Mouse (Mus musculus) fat pad, adult 2 months (tissue): ENCODE measurements at regions not wholly inside any gene's neighbourhood (a gene's known extent, or its start where the extent isn't known, plus 50 kb on each side); places are given as distances from the start of the nearest gene placed in this dataset.

Source experiments
- DNase-seq: peaks from one replicate; pipeline ENCODE4 v3.0.0-alpha.2; 2011; ENCODE audit warnings: low read depth, low spot score; ENCODE audit errors: extremely low read depth

DNA sequence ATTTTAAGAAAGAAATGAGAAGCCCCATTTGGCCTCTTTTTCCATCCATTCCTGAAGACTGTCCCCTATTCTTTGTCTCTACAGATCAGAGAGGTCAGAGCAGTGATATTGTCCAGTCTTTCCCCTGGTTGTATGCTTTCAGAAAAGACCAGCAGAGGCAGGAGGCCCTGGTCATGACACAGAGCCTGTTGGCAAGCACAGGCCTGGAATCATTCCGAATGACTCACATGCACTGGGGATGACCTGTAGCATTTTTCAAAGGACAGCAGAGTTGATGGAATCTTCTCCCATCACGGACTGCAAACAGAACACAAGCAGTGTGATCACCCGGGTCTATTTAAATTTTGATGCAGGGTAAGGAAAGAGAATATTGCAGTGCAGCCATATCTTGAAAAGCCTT lies 50.2 kb upstream of the Nxt1 start:
- no peak for DNase-seq

GRCm38 (mm10) chr2:148611911-148612310 lies 60.5 kb upstream of the Nxt1 start:
- DNase-seq: no peak

DNA sequence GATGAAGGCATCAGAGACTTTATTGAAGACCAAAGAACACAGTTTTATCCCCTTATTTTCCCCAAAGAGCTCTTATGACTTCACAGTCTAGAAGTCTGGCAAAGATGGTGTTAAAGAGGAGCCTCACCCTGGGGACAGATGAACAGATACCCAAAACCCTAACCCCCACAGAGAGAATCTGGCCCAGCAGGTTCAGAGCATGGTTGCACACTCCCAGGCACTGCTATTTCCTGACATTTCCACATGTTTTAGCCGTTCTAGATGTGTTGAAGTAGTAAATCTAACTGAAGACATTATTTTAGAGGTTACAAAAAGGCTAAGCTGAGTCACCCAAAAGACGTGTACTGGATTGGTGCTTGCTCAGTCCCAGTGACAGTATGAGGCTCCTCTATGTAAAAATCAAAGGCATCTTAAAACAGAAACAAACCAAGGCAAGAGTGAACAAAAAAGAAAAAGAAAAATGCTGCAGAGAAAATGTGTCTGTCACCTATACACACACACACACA lies 66.9 kb upstream of the Nxt1 start:
- DNase-seq: no peak

GRCm38 (mm10) chr2:148603951-148604350 lies 68.5 kb upstream of the Nxt1 start:
- peak; percentile 49 for DNase-seq

DNA sequence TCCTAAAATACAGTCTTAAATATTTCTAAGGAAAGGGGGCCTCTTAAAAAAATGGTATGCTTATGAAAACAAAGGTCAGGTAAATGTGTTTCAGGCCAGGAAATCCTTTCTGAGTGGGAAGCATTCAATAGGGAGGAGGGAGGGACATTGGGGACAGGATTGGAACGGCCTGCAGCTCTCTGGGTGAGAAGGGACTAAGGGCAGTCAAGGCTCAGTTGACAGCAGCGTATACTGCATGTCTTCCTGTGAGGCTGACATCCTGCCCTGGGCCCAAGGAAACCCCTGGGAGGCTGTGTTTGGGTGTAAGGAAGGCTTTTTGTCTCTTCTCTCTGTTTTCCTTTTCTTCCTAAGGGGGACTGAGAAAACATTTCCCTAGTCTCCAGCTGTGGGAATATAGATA lies 69.1 kb upstream of the Nxt1 start:
- DNase-seq: no peak

DNA sequence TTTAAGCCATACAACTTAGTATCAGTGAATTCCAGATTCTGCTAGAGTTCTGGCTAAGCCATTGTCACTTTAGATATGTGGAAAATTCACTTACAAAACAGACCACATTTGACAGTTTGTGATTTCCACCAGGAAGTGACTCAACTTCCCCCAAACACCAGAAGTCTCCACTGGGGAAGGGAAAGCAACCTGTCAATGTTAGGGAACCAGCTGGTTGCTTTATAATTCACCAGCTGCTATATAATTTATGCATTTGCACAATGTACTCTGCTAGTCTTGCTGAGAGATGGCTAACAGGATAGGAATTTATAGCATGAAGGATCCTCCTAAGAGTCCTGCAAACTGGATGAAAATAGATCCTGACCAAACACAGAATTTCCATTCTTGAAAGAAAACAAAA lies 72.9 kb upstream of the Nxt1 start:
- no peak for DNase-seq

DNA sequence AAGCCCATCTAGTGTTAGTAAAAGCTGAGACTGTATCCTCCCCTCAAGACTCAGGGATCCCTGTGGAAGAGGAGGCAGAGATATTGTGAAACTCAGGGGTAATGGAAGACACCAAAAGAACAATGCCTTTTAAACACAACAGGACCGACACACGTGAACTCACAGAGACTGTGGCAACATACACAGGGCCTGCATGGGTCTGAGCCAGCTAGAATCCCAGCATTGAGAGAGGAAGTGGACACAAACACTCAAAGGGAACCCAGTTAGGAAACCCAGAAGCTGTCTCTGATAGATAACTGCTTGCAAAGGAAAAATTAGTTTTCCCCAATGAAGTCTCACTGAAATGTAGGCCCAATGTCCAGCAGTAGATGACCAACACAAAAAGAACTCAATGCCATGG lies 75.4 kb upstream of the Nxt1 start:
- no peak for DNase-seq

DNA sequence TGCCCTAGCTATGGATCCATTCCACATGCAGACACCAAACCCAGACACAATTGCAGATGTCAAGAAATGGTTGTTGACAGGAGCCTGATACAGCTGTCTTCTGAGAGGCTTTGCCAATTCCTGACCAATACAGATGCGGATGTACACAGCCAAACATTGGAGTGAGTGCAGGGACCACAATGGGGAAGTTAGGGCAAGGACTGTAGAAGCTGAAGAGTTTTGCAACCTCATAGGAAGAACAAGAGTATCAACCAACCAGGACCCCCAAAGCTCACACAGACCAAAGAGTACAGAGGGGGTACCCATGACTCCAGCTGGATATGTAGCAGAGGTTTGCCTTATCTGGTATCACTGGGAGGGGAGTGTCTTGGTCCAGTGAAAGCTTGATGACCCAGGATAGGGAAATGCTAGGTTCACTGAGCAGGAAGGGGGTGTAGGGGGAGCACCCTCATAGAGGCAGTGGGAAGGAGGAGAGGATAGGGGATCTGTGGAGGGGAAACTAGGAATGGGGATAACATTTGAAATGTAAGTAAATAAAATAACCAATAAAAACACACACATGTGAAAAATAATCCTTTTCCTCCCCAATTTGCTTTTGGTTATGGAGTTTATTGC lies 86.6 kb upstream of the Nxt1 start:
- DNase-seq: no peak

GRCm38 (mm10) chr2:148582208-148582607 lies 90.2 kb upstream of the Nxt1 start:
- DNase-seq: no peak

DNA sequence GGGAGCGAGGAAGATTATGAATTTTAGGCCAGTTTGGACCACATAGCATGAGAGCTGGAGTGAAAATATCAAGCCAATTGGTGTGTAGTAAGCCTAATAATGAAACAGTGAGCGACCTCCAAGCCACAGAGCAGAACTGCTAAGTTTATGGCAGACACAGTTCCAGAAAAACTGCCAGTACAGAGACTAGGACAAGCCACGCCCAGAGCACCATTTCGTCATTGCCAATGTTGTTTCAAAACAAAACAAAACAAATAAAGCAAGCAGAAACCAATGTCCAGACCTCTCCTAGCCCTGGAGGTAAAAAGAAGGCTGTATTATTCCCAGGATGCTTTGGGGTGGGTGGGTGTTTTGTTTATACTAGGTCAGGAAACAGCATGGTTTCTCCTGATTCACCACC lies 90.7 kb upstream of the Nxt1 start:
- DNase-seq: no peak

- DNase-seq: no peak
Measured at GRCm38 (mm10) chr2:148580286-148580966, 92.0 kb upstream of the Nxt1 start.

DNA sequence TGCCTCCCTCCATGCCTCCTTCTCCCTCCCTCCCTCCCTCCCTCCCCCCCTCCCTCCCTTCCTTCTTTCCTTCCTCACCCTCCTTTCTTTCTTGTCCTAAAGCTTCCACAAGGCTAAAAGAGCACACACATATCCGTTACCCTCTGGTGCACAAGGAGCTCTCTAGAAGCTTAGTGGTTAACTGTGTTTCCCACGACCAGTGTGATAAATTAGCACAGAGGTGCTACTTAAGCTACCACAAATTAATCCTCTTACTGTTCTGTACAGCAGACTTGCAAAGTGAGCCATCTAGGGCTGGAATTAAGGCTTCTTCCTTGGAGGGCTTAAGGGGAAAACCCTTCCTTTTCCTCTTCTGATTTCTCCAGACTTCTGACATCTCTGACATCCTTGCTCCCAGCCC lies 92.8 kb upstream of the Nxt1 start:
- no peak for DNase-seq

- DNase-seq: no peak
Measured at GRCm38 (mm10) chr2:148579027-148579426, 93.4 kb upstream of the Nxt1 start.

DNA sequence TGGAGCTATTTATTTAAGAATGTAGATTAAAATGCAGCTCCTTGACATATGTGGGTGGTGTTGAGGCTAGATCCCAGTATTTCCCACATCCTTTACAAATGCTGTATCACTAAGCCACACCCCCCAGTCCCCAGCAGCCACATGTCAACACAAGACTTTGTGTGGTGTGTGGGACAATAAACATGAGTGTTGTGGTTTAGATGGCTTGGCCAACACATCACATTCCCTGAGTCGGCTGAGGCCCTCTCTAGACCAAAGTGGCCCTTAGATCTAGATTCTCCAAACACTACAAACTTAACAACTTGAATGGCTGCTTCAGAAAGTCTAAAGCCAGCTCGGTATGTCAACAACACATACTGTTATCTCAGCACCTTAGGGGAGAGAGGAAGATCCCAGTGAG lies 94.2 kb upstream of the Nxt1 start:
- DNase-seq: no peak

DNA sequence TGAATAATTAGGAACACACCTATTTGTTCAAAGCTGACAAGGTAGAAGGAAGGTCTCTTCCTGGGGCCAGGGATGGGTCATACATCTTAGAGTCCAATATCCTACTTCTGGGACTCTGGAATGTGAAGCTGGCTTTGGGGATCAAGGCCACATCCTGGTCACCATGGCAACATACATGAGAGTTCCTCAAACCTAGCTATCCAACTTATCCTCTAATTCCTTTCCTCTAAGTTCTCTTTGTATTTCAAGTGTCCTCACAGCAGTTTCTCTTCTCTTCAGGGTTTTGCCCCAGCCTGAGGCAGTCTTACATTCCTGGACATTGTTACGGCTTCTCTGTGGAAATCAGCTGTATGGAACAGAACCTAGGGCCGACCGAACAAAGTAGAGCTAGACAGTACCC lies 97.0 kb upstream of the Nxt1 start:
- DNase-seq: no peak

DNA sequence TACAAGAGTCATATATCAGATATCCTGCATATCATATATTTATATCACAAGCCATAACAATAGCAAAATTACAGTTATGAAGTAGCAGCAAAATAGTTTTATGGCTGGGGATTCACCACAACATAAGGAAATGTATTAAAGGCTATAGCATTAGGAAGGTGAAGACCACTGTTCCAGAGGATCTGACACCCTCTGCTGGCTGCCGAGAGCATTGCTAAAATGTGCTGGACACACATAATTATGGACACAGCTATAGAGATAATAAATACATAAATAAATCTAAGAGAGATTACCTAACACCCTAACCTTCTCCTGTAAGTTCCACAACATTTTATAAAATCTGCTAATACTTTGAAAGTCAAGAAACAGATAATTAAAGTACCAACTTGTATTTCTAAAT lies 100.2 kb upstream of the Nxt1 start:
- no peak for DNase-seq

DNA sequence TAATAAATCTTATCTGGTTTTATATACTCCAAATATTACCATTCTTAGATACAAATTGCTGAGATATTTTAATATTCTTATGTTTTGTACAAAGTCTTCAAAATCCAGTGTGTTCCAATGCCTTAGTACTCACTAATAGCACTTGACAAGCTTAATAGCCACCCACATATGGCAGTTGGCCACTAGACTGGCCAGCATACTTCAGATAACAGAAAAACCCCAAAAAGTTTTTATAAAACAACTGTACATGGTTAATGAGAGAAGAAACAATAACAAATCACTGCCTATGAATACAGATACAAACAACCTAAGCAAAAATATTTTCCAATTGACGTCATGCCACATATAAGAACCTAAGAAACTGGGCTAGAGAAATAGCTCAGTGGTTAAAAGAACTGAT lies 100.8 kb upstream of the Nxt1 start:
- DNase-seq: no peak

DNA sequence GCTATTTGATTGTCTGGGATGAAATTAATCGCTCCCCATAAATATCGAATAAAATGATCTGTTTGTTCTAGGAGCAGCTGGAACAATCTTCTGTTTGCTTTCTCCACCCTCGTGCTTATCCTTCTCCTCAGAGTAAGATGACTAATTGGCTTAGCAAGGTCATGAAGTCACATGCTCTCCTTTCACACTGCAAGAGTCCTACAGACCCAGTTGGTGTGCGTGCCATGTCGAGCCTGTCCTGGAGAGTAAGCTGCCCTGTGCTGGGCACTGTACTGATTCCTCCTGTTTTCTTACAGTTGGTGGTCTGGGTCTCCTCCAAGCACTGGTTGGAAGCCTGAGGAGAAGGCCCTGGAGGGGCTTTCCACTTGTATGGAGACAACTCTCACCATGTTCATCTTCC lies 101.4 kb upstream of the Nxt1 start:
- DNase-seq: no peak

- DNase-seq: no peak
Measured at GRCm38 (mm10) chr2:148567930-148568481, 104.4 kb upstream of the Nxt1 start.

DNA sequence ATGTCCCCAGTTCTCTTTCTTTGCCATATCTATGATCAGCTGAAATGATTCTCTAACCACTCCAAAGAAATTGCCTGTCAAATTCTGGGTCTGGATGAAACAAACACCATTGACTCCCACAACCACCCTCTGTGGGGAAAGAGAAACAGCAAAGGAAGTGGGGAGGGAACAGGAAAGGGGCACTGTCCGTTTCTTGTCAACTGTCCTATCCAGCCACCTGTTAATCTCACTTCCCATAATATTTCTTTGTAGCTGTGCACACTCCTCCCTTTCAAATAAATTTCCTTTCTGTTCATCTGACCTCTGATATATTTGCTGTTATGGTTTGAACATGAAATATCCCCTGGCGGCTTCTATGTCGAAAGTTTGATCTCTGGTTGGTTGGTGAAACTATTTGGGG lies 109.0 kb upstream of the Nxt1 start:
- DNase-seq: no peak

DNA sequence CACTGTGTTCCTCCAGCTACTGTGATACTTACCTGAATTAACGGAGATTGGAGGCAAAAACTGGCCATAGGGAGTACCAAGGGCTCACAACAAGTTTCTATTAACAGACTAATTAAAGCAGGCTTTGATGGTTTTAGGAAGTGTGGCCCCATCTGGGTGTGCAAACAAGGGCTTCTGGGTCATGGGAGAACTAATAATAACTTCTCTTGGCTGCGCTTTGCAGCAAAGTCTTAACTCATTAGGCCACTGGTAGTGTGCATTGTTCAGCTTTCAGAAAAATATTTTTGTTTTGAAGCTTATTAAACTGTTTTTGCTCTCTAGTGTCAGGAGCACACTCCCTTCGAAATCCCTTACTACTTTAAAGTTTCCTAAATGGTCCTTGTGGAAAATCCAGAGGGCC lies 110.4 kb upstream of the Nxt1 start:
- DNase-seq: no peak

DNA sequence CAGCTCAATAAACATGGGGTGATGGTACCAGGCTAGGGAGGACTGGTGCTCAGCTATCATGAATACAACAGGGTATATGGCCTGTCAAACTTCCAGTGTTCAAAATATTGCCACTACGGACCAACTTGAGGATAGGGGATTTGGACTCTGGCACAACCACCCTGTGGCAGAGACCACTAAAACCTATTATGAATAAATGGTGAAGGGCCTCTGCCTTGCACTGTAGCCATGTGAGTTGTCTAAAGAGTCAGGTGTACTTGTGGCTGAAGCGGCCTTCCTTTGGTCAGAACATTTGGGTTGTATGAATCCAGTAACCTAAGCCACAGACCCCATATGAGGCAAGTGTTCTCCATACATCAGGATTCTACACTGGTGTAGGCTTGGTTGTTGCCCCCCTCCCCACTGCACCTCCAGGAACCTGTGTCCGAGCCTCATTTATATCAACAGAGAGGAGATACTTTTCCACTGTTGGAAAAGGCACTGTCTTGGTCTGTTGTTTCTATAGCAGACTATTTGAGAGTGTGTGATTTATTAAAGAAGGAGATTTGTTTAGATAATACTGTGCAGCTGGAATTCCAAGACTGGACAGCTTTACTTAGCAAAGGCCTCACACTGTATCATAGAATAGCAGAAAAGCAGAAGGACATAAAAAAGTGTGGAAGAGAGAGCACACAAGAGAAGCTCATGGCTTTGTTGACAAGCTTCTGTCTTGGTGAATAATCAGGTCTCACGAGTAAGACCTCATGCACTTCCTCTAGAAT lies 112.2 kb upstream of the Nxt1 start:
- no peak for DNase-seq
